Mouse (Mus musculus) layer of hippocampus, adult 11-12 months (tissue): ENCODE results near the gene Synm.

Experiments used
- DNase-seq: peaks from one replicate; pipeline ENCODE4 v3.0.0; 2022; ENCODE audit warnings: low spot score

Synm gene

DNA sequence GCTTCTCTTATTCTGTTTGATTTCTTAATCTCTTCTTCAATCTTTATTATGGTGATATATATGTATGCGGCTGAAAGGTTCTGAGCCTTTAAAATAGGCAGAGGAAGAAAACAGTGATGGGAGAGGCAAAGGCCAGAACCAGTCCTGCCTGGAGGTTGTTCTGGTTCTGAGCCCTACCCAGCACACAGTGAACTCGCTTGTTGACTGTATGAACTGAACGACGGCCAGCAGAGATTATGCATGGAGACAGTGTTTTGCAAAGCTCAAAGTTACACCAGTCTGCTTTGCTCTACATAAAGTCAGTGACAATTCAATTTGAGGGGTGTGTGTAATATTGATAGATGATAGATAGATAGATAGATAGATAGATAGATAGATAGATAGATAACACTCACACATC, 60.2 kb downstream of the Synm start:
- DNase-seq: no peak

DNA sequence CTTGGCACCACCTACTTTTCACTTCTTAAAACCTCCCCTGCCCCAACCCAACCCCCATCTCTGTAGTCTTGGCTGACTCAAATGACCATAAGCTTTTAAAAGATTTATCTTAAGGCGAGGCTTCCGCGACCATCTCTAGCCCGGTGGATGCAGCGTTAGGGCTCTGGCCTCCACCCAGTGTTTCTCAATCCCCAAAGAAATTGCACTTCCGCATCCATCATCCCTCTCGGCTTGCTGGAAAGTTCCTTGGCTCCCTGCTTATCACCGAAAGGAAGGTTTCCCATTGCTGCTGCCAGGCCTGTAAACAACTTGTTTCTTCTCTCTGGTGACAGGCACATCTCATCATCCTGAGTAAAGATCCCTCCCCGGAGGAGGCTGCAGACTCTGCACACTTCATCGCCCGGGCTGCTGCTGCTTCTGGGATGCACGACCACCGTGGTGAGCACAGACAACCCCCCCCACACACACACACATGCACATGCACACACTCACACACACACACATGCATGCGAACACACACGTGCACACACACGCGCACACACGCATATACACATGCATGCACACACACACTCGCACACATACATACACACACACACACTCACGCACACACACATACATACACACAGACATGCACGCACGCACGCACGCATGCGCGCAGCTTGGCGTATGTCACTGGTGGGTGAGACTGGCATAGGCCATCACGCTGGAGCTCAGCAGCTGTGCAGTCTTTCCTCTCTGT, 61.5 kb downstream of the Synm start:
- DNase-seq: no peak

DNA sequence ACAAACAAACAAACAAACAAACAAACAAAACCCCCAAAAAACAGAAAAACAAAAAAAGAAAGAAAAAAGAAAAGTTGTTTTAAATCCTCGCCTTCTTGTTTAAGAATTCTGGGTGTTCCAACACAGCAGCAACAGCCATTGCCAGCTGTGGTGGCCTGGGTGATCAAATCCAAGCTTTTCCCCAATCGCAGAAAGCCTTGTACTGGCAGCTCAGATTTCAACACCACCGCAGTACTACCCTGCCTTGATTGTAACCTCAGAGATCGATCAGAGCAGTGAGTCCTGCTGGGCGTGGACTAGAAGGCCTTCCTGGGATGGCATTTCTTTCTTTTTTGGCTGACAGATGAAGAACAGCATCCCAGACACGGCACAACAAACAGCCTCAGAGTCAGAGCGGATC, 63.6 kb downstream of the Synm start:
- DNase-seq: no peak

GRCm38 (mm10) chr7:67692791-67693538, 66.6 kb downstream of the Synm start:
- no peak for DNase-seq

DNA sequence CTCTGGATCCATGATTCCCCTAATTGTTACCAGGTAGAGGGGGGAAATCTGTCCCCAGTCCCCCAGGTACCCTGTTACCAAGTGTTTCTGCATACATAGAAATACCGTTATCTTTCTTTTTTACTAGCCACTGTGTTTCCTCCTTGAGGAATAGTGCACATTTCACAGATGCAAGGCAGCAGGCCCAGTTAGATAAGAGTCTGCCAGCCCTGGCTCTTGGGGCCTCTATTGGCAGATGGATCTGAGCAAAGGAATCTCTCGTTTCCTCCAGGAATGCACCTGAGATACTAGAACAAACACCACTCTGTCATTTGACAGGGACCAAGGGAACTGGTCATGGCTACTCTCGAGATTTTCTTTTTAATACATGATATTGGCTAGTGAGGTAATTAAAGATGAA, 67.4 kb downstream of the Synm start:
- DNase-seq: no peak

GRCm38 (mm10) chr7:67691036-67691435, 68.5 kb downstream of the Synm start:
- DNase-seq: no peak

DNA sequence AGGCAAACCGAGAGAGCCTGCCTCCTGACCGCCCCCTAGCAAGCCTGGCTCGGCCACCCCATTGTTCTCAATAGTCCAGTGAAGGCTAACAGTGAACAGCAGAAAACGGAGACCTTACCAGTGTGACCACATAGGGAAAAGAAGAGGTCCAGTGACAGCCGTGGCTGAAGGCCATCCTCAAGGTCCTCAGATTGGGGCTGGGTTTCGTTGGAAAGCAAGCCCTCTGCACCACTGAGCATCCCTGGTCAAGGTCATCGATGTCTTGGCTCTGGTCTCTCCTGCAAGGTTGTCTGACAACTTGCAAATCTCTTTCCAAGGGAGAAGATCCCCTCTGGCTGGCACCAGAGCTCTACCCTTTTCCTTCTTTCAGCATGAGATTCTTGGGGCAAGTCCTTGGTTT, 69.7 kb downstream of the Synm start:
- no peak for DNase-seq

DNA sequence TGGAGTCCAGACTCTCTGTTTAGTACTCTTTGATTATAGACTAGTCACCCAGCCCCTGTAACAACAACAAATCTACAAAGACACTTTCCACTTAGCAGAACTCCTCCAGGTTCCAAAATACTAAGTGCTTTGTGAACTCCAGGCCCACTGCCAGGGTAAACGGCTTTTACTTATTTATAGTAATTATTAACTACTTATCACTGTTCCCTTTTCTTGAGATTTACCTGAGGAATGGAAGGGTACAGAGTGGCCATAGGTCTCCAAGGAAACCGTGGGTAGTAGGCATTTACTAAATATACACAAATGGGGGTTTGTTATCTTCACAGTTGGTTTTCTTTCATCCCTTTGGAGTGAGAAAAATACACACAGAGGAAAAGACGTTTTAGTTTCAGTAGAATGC, 71.3 kb downstream of the Synm start:
- no peak for DNase-seq

GRCm38 (mm10) chr7:67686545-67686944, 73.0 kb downstream of the Synm start:
- DNase-seq: no peak

DNA sequence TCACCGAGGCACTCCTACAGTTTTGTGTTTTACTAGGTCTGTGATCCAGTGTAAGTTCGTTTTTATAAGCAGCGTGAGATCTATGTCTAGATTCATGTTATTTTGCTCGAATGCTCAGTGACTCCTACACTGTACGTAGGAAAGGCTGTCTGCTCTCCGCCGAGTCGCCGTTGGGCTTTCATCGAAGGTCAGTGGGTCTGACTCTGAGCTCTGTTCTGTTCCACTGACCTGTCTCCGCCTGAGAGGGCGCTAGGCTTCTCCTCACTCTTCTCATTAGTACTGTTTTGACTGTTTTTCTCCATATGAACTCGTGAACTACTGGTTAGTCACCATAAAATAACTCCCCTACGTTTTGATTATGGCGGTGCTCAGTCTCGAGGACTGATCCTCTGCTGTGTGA, 76.5 kb downstream of the Synm start:
- no peak for DNase-seq

- no peak for DNase-seq
These were observed 78.5 kb downstream of the Synm start for GRCm38 (mm10) chr7:67681078-67681477.
